Mouse (Mus musculus) erythroblast, embryonic 14.5 days (primary cell): ENCODE measurements around the gene Chpf.

Experiments used
- GATA1 ChIP-seq: IDR thresholded peaks from 2 replicates; pipeline ENCODE4 v1.6.1; 2012; ENCODE audit warnings: low read length, inconsistent platforms, mixed read lengths
- TAL1 ChIP-seq: IDR thresholded peaks from 3 replicates; pipeline ENCODE4 v1.6.1; 2012; ENCODE audit warnings: low read length, inconsistent platforms, mixed read lengths

DNA sequence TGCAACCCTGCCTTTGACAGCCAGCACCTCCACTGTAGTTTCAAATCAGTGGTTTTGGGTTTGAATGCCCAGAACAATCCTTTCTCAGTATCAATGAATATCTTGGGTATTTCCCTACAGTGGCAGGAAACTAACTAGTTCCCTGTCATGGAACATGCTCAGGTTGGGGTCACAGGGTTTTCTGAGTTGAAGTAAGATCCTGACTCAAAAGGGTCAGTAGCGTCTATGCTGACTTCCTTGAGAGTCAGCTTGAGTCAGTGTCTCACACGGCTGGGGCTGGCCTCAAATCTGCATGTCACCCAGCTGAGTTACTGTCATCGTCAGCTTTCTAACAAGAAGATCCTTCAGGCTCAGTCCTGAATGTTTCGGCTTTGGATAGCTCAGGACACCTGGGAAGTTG, 19.8 kb upstream of the Chpf start:
- TF ChIP-seq GATA1 (no peak), TAL1 (no peak)
